Mouse (Mus musculus) embryonic fibroblast, embryonic 13.5 days (primary cell): ENCODE measurements around the gene Herpud2.

ENCODE experiments used
- CTCF ChIP-seq: IDR thresholded peaks from 2 replicates; pipeline ENCODE4 v1.5.1; 2011; ENCODE audit warnings: mild to moderate bottlenecking, control low read depth, low read length, moderate library complexity, borderline replicate concordance; ENCODE audit not compliant: insufficient read depth
- POLR2A ChIP-seq: IDR thresholded peaks from 2 replicates; pipeline ENCODE4 v1.6.1; 2011; ENCODE audit warnings: low read depth, mild to moderate bottlenecking, control low read depth, low read length, moderate library complexity

- TF ChIP-seq POLR2A (no peak), CTCF (no peak)
Observed at GRCm38 (mm10) chr9:25102881-25103280, 48.7 kb downstream of the Herpud2 start.
